Mouse (Mus musculus) spleen, postnatal 14 days (tissue): ENCODE data around the gene Kif1c.

Source experiments
- DNase-seq, 2 experiments: peaks; one replicate each; pipeline ENCODE4 v3.0.0; 2021 to 2022; ENCODE audit warnings: low spot score in 2 of 2

The Kif1c gene

GRCm38 (mm10) chr11:70699722-70700556 lies at the start of gene Kif1c, which contains the start of gene Inca1:
Gene Kif1c (plus strand): TSS chr11:70700548.
Gene Inca1 (minus strand): TSS chr11:70700155.
- DNase-seq, result peak; percentile 94 to 96

- DNase-seq, result no peak
These were observed 49.0 kb upstream of the Kif1c start for GRCm38 (mm10) chr11:70651391-70651790.

- DNase-seq, result no peak
These were observed 48.1 kb upstream of the Kif1c start for GRCm38 (mm10) chr11:70652029-70652883.

- DNase-seq, result no peak
These were observed 47.4 kb upstream of the Kif1c start for GRCm38 (mm10) chr11:70652884-70653344.

- DNase-seq, result peak; percentile 62 to 75
These were observed 46.8 kb upstream of the Kif1c start for GRCm38 (mm10) chr11:70653345-70654197.

- DNase-seq, result peak; percentile 62 to 74
These were observed 46.0 kb upstream of the Kif1c start, which contains the start of gene Pfn1 for GRCm38 (mm10) chr11:70654198-70654922. Gene Pfn1 (minus strand): TSS chr11:70654644.

- DNase-seq, result peak; percentile 58 to 69
These were observed 45.3 kb upstream of the Kif1c start for GRCm38 (mm10) chr11:70654923-70655570.

- DNase-seq, result peak in 1 of 2 experiments; percentile 44
These were observed 44.5 kb upstream of the Kif1c start for GRCm38 (mm10) chr11:70655571-70656455.

GRCm38 (mm10) chr11:70656456-70656927 lies 43.9 kb upstream of the Kif1c start:
- no peak for DNase-seq

- no peak for DNase-seq
These were observed 43.4 kb upstream of the Kif1c start, which contains the start of gene Eno3 for GRCm38 (mm10) chr11:70656964-70657363. Gene Eno3 (plus strand): TSS chr11:70657202.

- DNase-seq, result no peak
These were observed 42.8 kb upstream of the Kif1c start for GRCm38 (mm10) chr11:70657573-70657972.

- DNase-seq, result no peak
These were observed 42.4 kb upstream of the Kif1c start for GRCm38 (mm10) chr11:70657991-70658390.

GRCm38 (mm10) chr11:70658521-70658920 lies 41.8 kb upstream of the Kif1c start:
- DNase-seq, result no peak

- DNase-seq, result no peak
These were observed 41.4 kb upstream of the Kif1c start for GRCm38 (mm10) chr11:70658942-70659341.

GRCm38 (mm10) chr11:70660571-70660970 lies 39.8 kb upstream of the Kif1c start:
- no peak for DNase-seq

GRCm38 (mm10) chr11:70663101-70663500 lies 37.2 kb upstream of the Kif1c start:
- DNase-seq, result no peak

- no peak for DNase-seq
These were observed 36.4 kb upstream of the Kif1c start for GRCm38 (mm10) chr11:70663957-70664356.

- no peak for DNase-seq
These were observed 35.6 kb upstream of the Kif1c start for GRCm38 (mm10) chr11:70664741-70665140.

GRCm38 (mm10) chr11:70666687-70667086 lies 33.7 kb upstream of the Kif1c start:
- DNase-seq, result no peak
